Mouse (Mus musculus) retina, postnatal 1 day (tissue): ENCODE results near the gene Irak2.
A peak's percentile ranks its signal among the peaks of the same experiment; 100 is the strongest.
"Not testable (repeated sequence)": the region's sequence is repeated elsewhere in the genome, so short reads cannot be mapped to it uniquely, and the experiment has no call there.

Experiments
- DNase-seq: peaks from one replicate; pipeline ENCODE4 v3.0.0-alpha.2; 2012

Irak2 gene

GRCm38 (mm10) chr6:113669821-113670220 is 31.6 kb downstream of the Irak2 start:
- DNase-seq: no peak

GRCm38 (mm10) chr6:113672029-113672428 is 33.8 kb downstream of the Irak2 start:
- not testable (repeated sequence) for DNase-seq

GRCm38 (mm10) chr6:113672989-113673388 is 34.7 kb downstream of the Irak2 start:
- no peak for DNase-seq

GRCm38 (mm10) chr6:113675234-113675633 is 37.0 kb downstream of the Irak2 start:
- no peak for DNase-seq

GRCm38 (mm10) chr6:113675991-113676390 is 37.7 kb downstream of the Irak2 start:
- no peak for DNase-seq

- no peak for DNase-seq
Measured at GRCm38 (mm10) chr6:113677070-113677734, 38.9 kb downstream of the Irak2 start.

GRCm38 (mm10) chr6:113678246-113679012 is 40.2 kb downstream of the Irak2 start:
- DNase-seq: peak; percentile 57

- no peak for DNase-seq
Measured at GRCm38 (mm10) chr6:113679993-113680566, 41.8 kb downstream of the Irak2 start.

- peak; percentile 83 for DNase-seq
Measured at GRCm38 (mm10) chr6:113681271-113681670, 43.0 kb downstream of the Irak2 start.

- no peak for DNase-seq
Measured at GRCm38 (mm10) chr6:113683081-113683825, 45.0 kb downstream of the Irak2 start.

GRCm38 (mm10) chr6:113686551-113687125 is 48.4 kb downstream of the Irak2 start:
- no peak for DNase-seq

- peak; percentile 31 for DNase-seq
Measured at GRCm38 (mm10) chr6:113690008-113690399, 51.7 kb downstream of the Irak2 start.

GRCm38 (mm10) chr6:113690400-113691083 is 52.3 kb downstream of the Irak2 start:
- peak; percentile 43 for DNase-seq

GRCm38 (mm10) chr6:113691084-113691462 is 52.8 kb downstream of the Irak2 start:
- DNase-seq: no peak

GRCm38 (mm10) chr6:113692661-113693133 is 54.4 kb downstream of the Irak2 start:
- DNase-seq: no peak

- no peak for DNase-seq
Measured at GRCm38 (mm10) chr6:113693377-113693776, 55.1 kb downstream of the Irak2 start.

- DNase-seq: no peak
Measured at GRCm38 (mm10) chr6:113695203-113695602, 56.9 kb downstream of the Irak2 start.

- no peak for DNase-seq
Measured at GRCm38 (mm10) chr6:113695766-113696355, 57.6 kb downstream of the Irak2 start.

- peak; percentile 98 for DNase-seq
Measured at GRCm38 (mm10) chr6:113696582-113697221, 58.4 kb downstream of the Irak2 start, which contains the start of gene Tatdn2. Gene Tatdn2 (plus strand): TSS chr6:113697050.

- DNase-seq: peak; percentile 22
Measured at GRCm38 (mm10) chr6:113697222-113698205, 59.2 kb downstream of the Irak2 start.
